Mouse (Mus musculus) cerebellum, postnatal 25 days (tissue): ENCODE results near the gene Bmper.

ENCODE experiments used
- DNase-seq, 2 experiments: peaks; one replicate each; pipeline ENCODE4 v3.0.0; 2021; ENCODE audit warnings: mixed read lengths in 2 of 2

Bmper gene

DNA sequence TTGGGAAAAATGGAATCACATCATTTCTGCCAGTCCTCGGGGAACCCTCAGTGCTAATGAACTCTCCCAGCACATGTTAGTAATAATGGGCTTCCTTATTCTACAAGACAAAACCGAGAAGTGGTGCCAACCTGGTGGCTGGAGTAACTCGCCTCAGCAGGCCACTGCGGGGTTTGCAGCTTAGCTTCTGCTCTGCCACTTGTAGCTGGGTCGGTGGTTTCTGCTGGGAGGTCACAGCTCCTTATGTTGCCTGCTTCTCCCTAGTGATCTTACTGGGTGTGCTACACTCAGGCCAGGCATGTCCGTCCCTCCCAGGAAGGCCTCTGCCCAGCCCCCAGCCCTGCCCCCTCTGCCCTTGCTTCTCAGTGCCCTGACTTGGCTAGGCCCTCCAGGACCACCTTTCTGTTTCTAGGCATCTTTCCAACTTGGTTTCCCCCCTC is 155.9 kb downstream of the Bmper start:
- DNase-seq = peak in 1 of 2 experiments; percentile 27

- DNase-seq = no peak
Observed at GRCm38 (mm10) chr9:23380171-23380835, 157.4 kb downstream of the Bmper start.

- peak; percentile 84 to 85 for DNase-seq
Observed at GRCm38 (mm10) chr9:23383291-23383690, 160.4 kb downstream of the Bmper start.

GRCm38 (mm10) chr9:23383837-23384236 is 161.0 kb downstream of the Bmper start:
- no peak for DNase-seq

GRCm38 (mm10) chr9:23384880-23385279 is 162.0 kb downstream of the Bmper start:
- no peak for DNase-seq

GRCm38 (mm10) chr9:23386201-23386600 is 163.3 kb downstream of the Bmper start:
- DNase-seq = no peak

DNA sequence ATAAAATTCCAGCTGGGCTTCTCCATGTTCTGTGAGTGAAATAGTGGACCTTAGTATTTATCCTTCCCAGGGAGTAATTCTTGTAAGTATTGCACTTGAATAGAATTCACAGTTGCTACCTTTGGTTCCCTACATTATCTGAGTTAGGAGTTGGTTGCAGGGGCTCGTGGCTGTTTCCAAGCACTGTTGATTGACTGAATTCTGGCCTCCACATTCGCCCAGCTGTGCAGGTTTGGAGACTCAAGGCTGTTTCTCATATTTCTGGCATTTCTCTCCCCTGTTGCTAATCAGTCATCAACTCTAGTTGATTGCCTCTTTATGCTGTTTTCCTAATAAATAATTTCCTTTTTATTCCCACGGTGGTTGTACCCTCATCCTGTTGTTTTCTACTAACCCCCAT is 167.2 kb downstream of the Bmper start:
- DNase-seq = no peak

GRCm38 (mm10) chr9:23394652-23395317 is 171.9 kb downstream of the Bmper start:
- DNase-seq = no peak

DNA sequence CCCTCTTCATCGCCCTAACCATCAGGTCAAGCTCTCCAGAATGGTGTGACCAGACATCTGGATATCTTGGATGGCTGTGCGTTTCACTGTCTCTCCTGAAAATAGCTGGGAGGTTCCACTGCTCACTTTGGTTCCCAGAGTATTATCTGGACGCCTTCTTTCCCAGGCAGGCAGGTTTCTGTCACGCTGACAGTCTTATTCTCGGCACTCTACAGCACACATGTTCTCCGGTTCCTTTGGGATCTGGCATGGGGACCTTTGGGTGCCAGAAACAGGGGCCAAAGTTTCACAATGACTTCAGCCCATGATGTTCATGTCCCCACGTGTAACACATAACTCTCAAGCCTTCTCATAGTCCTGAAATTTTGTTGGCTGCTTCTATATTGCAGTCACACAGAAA is 173.3 kb downstream of the Bmper start:
- DNase-seq = no peak

- DNase-seq = no peak
Observed at GRCm38 (mm10) chr9:23397876-23398275, 175.0 kb downstream of the Bmper start.

- no peak for DNase-seq
Observed at GRCm38 (mm10) chr9:23399638-23400284, 176.9 kb downstream of the Bmper start.

- DNase-seq = no peak
Observed at GRCm38 (mm10) chr9:23407416-23407815, 184.5 kb downstream of the Bmper start.

GRCm38 (mm10) chr9:23407935-23408781 is 185.3 kb downstream of the Bmper start:
- DNase-seq = no peak

DNA sequence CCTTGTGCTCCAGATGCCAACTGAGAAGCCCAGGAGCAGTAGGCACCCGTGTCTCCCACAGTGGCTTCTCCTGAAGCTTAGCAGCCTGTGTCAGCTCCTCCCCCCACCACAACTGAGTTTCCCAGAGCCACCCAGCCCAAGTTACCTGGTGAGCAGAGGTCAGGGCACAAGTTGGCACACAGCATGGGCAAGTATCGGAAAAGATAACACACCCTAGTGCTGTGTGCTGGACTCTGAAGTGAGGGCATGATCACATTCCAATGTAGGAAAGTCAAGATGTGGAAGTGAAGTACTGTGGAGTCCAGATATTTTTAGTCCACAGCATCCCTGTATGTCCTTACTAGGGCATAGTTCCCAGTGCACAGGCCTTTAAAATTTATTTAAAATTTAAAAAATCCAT is 187.7 kb downstream of the Bmper start:
- no peak for DNase-seq

- DNase-seq = no peak
Observed at GRCm38 (mm10) chr9:23412956-23413355, 190.1 kb downstream of the Bmper start.

DNA sequence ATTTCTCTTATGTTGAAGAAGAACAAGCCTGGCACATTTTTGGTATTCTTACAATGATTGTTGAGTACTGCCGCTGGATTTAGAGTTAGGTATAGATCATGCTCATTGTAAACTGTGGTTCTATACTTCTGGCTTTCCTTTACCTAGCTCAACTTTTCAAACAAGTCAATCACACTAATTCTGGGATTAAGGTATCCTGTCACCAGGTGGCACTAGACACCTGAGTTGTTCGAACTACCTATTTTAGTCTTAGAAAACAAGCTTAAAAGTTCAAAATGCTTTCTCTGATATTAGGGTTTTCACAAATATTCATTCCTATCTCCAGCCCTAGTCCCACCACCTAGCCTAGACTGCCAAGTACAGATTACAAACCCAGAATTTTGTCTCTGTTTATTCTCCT is 196.2 kb downstream of the Bmper start:
- no peak for DNase-seq

DNA sequence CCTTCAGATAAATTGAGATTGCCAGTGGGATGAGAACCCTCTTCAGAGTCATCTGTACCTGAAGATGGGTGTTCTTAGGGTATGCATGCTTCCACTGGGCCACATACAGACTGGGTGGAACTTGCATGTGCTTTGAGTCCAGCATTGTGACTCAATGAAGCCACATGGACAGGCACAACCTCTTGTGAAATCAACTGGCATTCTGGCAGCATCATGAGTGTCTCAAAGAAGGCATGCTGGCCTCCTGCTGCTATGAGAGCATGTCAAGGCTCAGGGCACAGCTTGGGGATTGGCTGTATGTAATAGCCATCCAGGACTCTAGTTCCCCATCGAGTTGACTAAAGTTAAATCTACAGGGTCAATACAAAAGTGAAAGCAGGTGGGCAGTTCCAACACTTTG is 200.9 kb downstream of the Bmper start:
- no peak for DNase-seq

- DNase-seq = no peak
Observed at GRCm38 (mm10) chr9:23432631-23433030, 209.8 kb downstream of the Bmper start.

DNA sequence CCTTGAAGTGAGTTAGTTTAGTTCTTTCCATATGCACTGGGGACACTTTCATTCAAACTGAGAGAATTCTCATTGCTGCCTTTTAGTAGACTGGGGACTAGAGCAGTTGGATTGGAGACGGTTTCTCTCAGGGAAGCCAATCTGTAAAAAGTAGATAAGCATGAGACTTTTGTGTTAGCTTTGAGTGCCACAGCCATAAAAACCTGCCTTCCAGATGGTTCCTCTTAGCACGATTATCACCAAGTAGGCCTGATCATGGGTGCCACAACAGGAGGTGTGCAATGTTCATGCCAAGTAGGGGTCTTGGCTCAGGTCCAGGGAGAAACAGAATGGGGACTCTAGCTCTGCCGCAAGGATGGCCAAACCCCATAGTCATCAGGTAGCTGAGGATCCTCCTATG is 210.4 kb downstream of the Bmper start:
- DNase-seq = no peak

DNA sequence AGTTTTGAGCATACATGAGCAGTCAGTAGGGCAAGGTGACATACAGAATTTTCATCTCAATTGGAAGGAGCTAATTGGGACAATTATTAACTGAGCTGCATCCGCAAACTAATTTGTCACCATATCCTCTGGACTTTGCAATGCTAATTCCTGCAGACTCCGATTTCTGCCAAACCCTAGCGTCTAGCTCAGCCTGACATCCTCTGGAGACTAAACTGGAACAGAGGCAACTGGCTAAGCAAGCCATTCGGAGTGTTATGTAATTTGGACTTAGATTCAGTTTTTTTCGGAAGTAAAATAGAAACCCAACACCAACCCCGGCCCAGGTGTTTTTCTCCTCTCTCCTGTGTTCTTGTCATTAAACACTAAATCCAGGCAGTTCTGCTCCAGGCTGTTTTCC is 213.9 kb downstream of the Bmper start:
- no peak for DNase-seq

DNA sequence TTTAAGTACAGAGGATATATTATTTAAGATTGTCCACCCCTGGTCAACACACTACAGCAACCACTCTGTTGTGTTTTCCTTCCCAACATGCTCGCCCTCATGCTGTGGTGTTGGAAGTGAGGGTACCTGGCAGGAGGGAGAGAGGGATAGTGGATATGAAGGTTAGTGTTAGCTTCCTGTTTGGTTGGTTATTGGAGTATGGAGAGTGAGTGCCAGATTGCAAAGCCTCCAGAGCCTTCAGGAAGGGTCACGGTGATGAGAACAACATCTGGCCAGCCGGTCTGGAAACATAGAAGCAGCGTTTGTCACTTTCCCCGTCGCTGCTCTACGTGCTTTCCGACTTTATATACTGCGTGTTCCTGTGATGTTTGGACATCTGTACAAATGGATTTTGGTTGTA is 215.8 kb downstream of the Bmper start:
- DNase-seq = no peak

- DNase-seq = no peak
Observed at GRCm38 (mm10) chr9:23442168-23442567, 219.3 kb downstream of the Bmper start.

DNA sequence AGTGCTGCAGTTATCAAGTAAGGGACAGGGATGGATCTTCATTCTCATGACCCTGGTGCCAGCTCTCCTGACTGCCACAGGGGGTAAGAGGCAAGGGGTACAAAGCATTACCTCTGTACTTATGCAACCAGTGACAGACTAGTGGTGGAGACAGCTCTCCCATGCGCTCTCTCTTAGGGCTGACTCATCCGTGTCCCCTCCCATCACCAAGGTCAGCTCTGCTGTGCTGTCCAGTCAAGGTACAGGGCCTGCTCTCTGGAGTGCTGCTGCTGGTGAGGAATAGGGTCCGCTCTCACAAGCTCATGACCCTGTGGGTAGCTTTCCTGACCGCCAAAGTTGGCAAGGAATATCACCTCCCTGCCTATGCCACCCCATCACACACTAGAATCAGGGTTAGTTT is 222.1 kb downstream of the Bmper start:
- no peak for DNase-seq
